Mouse (Mus musculus) liver, embryonic 14.5 days (tissue): Measurements from ENCODE around the gene Fbxl18.

Source experiments
- CTCF ChIP-seq: IDR thresholded peaks from 2 replicates; pipeline ENCODE4 v1.5.1; 2016; ENCODE audit warnings: antibody characterized with exemption, low read depth, control low read depth
- EP300 ChIP-seq: IDR thresholded peaks from 2 replicates; pipeline ENCODE4 v1.6.1; 2016; ENCODE audit warnings: antibody characterized with exemption, low read depth

DNA sequence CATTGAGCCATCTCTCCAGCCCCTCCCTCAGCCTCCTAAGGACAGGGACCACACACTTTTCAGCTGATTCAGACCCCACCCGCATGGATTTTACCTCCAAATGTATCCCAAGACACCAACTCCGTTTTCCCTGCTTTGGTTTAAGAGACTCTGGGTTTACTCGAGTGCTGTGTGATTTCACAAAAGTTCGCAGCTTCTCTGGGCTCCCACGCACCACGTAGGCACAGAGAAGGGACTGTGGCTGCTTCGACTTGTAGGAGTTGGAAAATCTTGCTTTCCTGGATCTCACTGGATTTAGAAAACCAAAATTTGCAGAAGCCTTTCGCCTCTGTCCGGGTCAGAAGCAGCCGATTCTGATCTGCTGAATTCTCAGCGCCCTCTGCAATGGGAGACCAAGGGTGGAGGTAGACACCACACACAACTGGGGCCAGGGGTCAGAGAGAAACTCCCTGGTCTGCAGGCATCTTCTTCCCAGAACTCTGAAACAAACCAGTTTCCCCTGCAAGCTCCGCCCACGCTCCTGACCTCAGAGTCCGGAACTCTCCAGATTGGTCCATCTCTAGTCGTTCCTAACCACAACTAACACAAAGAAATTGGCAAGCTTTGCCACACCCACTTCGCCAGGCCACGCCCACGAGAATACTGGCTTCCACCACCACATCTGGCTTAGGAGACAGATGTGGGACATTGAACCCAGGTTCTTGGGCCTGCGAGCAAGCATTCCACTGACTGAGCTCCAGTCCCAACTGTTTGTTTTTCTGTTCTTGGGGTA is 42.9 kb upstream of the Fbxl18 start:
- TF ChIP-seq CTCF (no peak), EP300 (no peak)
